Mouse (Mus musculus): ENCODE data around the gene Pard3.

- no peak for TF ChIP-seq POLR2A (IDR thresholded peaks at IDR 0.05; ENCODE audit: low read depth, low read length)
- no peak for TF ChIP-seq ZKSCAN1 (IDR thresholded peaks at IDR 0.05; ENCODE audit: borderline replicate concordance, low read depth, low read length)
- TF ChIP-seq UBTF (IDR thresholded peaks at IDR 0.05; ENCODE audit: low read depth, low read length): no peak
- no peak for TF ChIP-seq CTCF (conservative IDR thresholded peaks at IDR 0.05 in 1 of 2, IDR thresholded peaks at IDR 0.05 in 1 of 2; ENCODE audit: low read depth in 2 of 2, low read length in 2 of 2)
- TF ChIP-seq MYC (IDR thresholded peaks at IDR 0.05; ENCODE audit: low read depth, low read length): no peak
- TF ChIP-seq USF1 (IDR thresholded peaks at IDR 0.05; ENCODE audit: low read depth, low read length): no peak
- no peak for TF ChIP-seq EP300 (IDR thresholded peaks at IDR 0.05; ENCODE audit: low read length)
- TF ChIP-seq MAZ (IDR thresholded peaks at IDR 0.05; ENCODE audit: low read depth, low read length): no peak
- TF ChIP-seq TCF12 (IDR thresholded peaks at IDR 0.05; ENCODE audit: low read depth, low read length): no peak
- TF ChIP-seq ZNF384 (IDR thresholded peaks at IDR 0.05; ENCODE audit: low read depth, low read length): no peak
- no peak for TF ChIP-seq ZMIZ1 (IDR thresholded peaks at IDR 0.05; ENCODE audit: low read depth, low read length)
- TF ChIP-seq RCOR1 (conservative IDR thresholded peaks at IDR 0.05; ENCODE audit: low read depth, low read length): no peak
- no peak for TF ChIP-seq SIN3A (IDR thresholded peaks at IDR 0.05; ENCODE audit: low read length)
- TF ChIP-seq NELFE (IDR thresholded peaks at IDR 0.05; ENCODE audit: low read depth, low read length): no peak
These were observed 150.6 kb downstream of the Pard3 start for GRCm38 (mm10) chr8:127214338-127214737.
